Mouse (Mus musculus): Measurements from ENCODE around the gene Strip2.

DNA sequence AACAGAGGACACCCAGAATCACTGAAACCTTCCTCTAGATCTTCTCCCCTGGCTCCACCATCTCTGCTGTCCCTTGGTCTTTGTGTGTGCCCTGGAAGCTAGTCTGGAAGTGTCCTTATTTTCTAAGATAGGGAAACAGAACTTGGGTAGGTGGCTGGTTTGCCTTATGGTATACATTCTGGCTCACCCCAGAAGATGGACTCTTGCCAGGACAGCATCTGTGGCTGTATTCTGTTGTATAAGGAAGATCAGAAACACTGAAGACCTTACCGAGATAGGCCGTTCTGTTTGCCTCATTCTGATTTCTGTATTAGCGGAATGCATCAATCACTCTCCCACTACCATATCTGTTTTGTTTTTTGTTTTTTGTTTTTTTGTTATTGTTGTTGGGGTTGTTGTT, 6.2 kb upstream of the Strip2 start:
- TF ChIP-seq CTCF (IDR thresholded peaks at IDR 0.05; ENCODE audit: low read depth, low read length) (no peak), POLR2A (IDR thresholded peaks at IDR 0.05; ENCODE audit: insufficient read depth, low read length) (no peak), EP300 (IDR thresholded peaks at IDR 0.05; ENCODE audit: insufficient read depth, low read depth, low read length) (no peak)

Measured in ES-Bruce4 (cell line).